Mouse (Mus musculus) liver, postnatal 0 days (tissue): ENCODE measurements around the gene Lyz1. TPM values are rescaled to one million over a fixed set of nuclear protein-coding genes. Genes with fewer than 3 reads are reported as not detected.
"Not testable (repeated sequence)": the region's sequence is repeated elsewhere in the genome, so short reads cannot be mapped to it uniquely, and the experiment has no call there.

Experiments
- ATAC-seq: fragments of 200-750 bp; cut with Nextera tagmentation; 2 replicates; pipeline ENCODE4 v1.8.0; 2017; ENCODE audit warnings: mild to moderate bottlenecking, moderate library complexity
- DNase-seq: peaks from one replicate; pipeline ENCODE4 v3.0.0-alpha.2; 2016
- H3K27ac ChIP-seq: fragments of 300-500 bp; sonication (generic); 2 replicates; pipeline ENCODE4 v1.5.1; 2014; ENCODE audit warnings: antibody characterized with exemption, moderate library complexity, mild to moderate bottlenecking, low read depth
- H3K27me3 ChIP-seq: fragments of 300-500 bp; sonication (generic); 2 replicates; pipeline ENCODE4 v1.6.1; 2014; ENCODE audit warnings: low read length, control low read depth, mixed read lengths; ENCODE audit not compliant: insufficient read depth
- H3K36me3 ChIP-seq: fragments of 300-500 bp; sonication (generic); replicated peaks from 2 replicates; pipeline ENCODE4 v1.6.1; 2014; ENCODE audit warnings: mild to moderate bottlenecking, control low read depth, low read length, moderate library complexity, mixed read lengths; ENCODE audit not compliant: insufficient read depth
- H3K4me1 ChIP-seq: fragments of 300-500 bp; sonication (generic); 2 replicates; pipeline ENCODE4 v1.6.1; 2014; ENCODE audit warnings: antibody characterized with exemption, mild to moderate bottlenecking, control low read depth; ENCODE audit not compliant: insufficient read depth
- H3K4me2 ChIP-seq: fragments of 300-500 bp; sonication (generic); 2 replicates; pipeline ENCODE4 v1.6.1; 2014; ENCODE audit warnings: low read depth, mild to moderate bottlenecking, low read length, moderate library complexity, mixed read lengths
- H3K4me3 ChIP-seq: fragments of 300-500 bp; sonication (generic); 2 replicates; pipeline ENCODE4 v1.5.1; 2014; ENCODE audit warnings: low read depth, low read length
- H3K9ac ChIP-seq: fragments of 300-500 bp; sonication (generic); replicated peaks from 2 replicates; pipeline ENCODE4 v1.6.1; 2014; ENCODE audit warnings: mild to moderate bottlenecking, moderate library complexity
- H3K9me3 ChIP-seq: fragments of 300-500 bp; sonication (generic); 2 replicates; pipeline ENCODE4 v1.6.1; 2016; ENCODE audit warnings: mild to moderate bottlenecking, control low read depth, low read length, mixed read lengths
- CTCF ChIP-seq: sonication (generic); IDR thresholded peaks from 2 replicates; pipeline ENCODE4 v1.5.1; 2016; ENCODE audit warnings: antibody characterized with exemption, low read depth
- EP300 ChIP-seq: IDR thresholded peaks from 2 replicates; pipeline ENCODE4 v1.6.1; 2016; ENCODE audit warnings: antibody characterized with exemption, low read depth, mild to moderate bottlenecking
- WGBS: fragments of 180-500 bp; shearing (Covaris S2); extraction: QIAGEN DNeasy Blood & Tissue Kit; methylation state at CpG from one replicate; pipeline ENCODE4 v1.1.7; 2014; ENCODE audit not compliant: insufficient replicate concordance; 5-methylcytosine and 5-hydroxymethylcytosine counted together
- polyA plus RNA-seq: library from polyadenylated mRNA; unstranded; fragments of >200 nt; fragmentation: Nextera tagmentation; extraction: Ambion mirVana; gene quantifications from 2 replicates; pipeline ENCODE4 v1.2.1, GENCODE M21; 2015

The Lyz1 gene
- polyA plus RNA-seq, 1 experiment from 2014 or later, result 0.42 TPM

GRCm38 (mm10) chr10:117275681-117276369, 16.8 kb downstream of the Lyz1 start:
- DNase-seq, result peak; percentile 10
- ATAC-seq, result no peak
- 82% methylated on average over 10 of the region's 10 CpGs for WGBS

DNA sequence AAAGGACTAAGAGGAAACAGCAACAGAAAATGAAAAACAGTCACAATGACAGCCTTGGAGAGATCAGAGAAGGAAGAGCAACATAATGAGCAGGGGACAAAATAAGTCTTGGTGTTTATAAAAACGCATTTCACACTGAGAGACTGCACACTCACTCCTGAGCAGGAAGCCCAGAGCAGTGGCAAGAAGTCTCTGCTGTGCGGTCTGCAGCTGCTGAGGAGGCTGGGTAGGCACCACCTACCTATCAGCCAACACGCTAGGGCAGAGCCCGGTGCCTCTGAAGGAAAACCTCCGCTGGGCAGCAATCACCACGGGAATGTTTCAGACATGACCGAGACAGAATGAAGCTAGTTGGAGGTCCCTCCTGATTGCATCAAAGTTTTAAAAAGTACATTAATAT, 18.0 kb downstream of the Lyz1 start:
- not testable (repeated sequence) for H3K4me2 ChIP-seq, H3K27ac ChIP-seq, H3K4me1 ChIP-seq, H3K9me3 ChIP-seq, ATAC-seq, H3K4me3 ChIP-seq, DNase-seq, H3K27me3 ChIP-seq, H3K9ac ChIP-seq, H3K36me3 ChIP-seq
- WGBS, result 30% methylated on average over 3 of the region's 7 CpGs

More at GRCm38 (mm10) chr10:117275681-117276369, 16.8 kb downstream of the Lyz1 start:
- Histone ChIP-seq H3K4me2 (no peak overlapping the region), H3K27me3 (no peaks in the 10 kb centered on the region), H3K27ac (no peak overlapping the region), H3K4me1 (no peaks in the 10 kb centered on the region), H3K9ac (no peak overlapping the region), H3K9me3 (no peaks in the 10 kb centered on the region), H3K4me3 (no peak overlapping the region), H3K36me3 (no peaks in the 10 kb centered on the region)
- TF ChIP-seq CTCF (no peak), EP300 (no peak)

- no peaks in the 10 kb centered on the region for H3K4me1 ChIP-seq
- ATAC-seq, result no peak
- no peaks in the 10 kb centered on the region for H3K9me3 ChIP-seq
- no peak overlapping the region for H3K4me3 ChIP-seq
- no peak overlapping the region for H3K27ac ChIP-seq
- DNase-seq, result no peak
- TF ChIP-seq EP300 (no peak), CTCF (peak; percentile 51)
- no peak overlapping the region for H3K9ac ChIP-seq
- H3K27me3 ChIP-seq, result no peaks in the 10 kb centered on the region
- H3K4me2 ChIP-seq, result no peak overlapping the region
- H3K36me3 ChIP-seq, result no peaks in the 10 kb centered on the region
Observed at GRCm38 (mm10) chr10:117272023-117272422, 20.6 kb downstream of the Lyz1 start.

- no peaks in the 10 kb centered on the region for H3K9me3 ChIP-seq
- H3K9ac ChIP-seq, result no peak overlapping the region
- DNase-seq (no peak), ATAC-seq (no peak)
- H3K4me3 ChIP-seq, result no peak overlapping the region
- H3K36me3 ChIP-seq, result no peaks in the 10 kb centered on the region
- TF ChIP-seq CTCF, result no peak
- H3K27ac ChIP-seq, result no peak overlapping the region
- no peaks in the 10 kb centered on the region for H3K27me3 ChIP-seq
- H3K4me1 ChIP-seq, result no peaks in the 10 kb centered on the region
- no peak overlapping the region for H3K4me2 ChIP-seq
Observed at GRCm38 (mm10) chr10:117259870-117260269, 32.8 kb downstream of the Lyz1 start.

- no peak for TF ChIP-seq EP300
- TF ChIP-seq CTCF, result no peak
- no peak within 1 kb of the TSS for H3K4me2 ChIP-seq
- no peak within 1 kb of the TSS for H3K27ac ChIP-seq
- ATAC-seq (no peak), DNase-seq (no peak)
- no peaks in the 10 kb centered on the region for H3K36me3 ChIP-seq
- H3K4me1 ChIP-seq, result no peaks in the 10 kb centered on the region
- H3K4me3 ChIP-seq, result no peak within 1 kb of the TSS
- 69% methylated on average over 12 of the region's 12 CpGs for WGBS
- no peaks in the 10 kb centered on the region for H3K9me3 ChIP-seq
- H3K27me3 ChIP-seq, result no peaks in the 10 kb centered on the region
- H3K9ac ChIP-seq, result no peak within 1 kb of the TSS
Observed at GRCm38 (mm10) chr10:117238603-117239002, 54.1 kb downstream of the Lyz1 start, which contains the start of gene 9530003J23Rik. TSS of gene 9530003J23Rik (minus strand) at chr10:117238703.

Other genes starting within 250 kb of the Lyz1 start
- gene Lrrc10, start 247.5 kb downstream of the Lyz1 start, polyA plus RNA-seq, result not detected in 2 replicates
- 101 and 105 TPM in 2 replicates for gene Cct2, start 229.1 kb downstream of the Lyz1 start, polyA plus RNA-seq
- gene Frs2, start 144.3 kb downstream of the Lyz1 start, polyA plus RNA-seq, result 7.7 and 8.0 TPM in 2 replicates
- gene Yeats4, start 68.4 kb downstream of the Lyz1 start, polyA plus RNA-seq, result 31.2 and 32.2 TPM in 2 replicates
- gene 9530003J23Rik, start 54.2 kb downstream of the Lyz1 start, polyA plus RNA-seq, result not detected in 2 replicates
- gene Lyz2, start 10.5 kb downstream of the Lyz1 start, polyA plus RNA-seq, result 542 and 556 TPM in 2 replicates
- gene Cpsf6, start 87.1 kb upstream of the Lyz1 start, polyA plus RNA-seq, result 34.4 and 38.6 TPM in 2 replicates